In the genomic region with DNA sequence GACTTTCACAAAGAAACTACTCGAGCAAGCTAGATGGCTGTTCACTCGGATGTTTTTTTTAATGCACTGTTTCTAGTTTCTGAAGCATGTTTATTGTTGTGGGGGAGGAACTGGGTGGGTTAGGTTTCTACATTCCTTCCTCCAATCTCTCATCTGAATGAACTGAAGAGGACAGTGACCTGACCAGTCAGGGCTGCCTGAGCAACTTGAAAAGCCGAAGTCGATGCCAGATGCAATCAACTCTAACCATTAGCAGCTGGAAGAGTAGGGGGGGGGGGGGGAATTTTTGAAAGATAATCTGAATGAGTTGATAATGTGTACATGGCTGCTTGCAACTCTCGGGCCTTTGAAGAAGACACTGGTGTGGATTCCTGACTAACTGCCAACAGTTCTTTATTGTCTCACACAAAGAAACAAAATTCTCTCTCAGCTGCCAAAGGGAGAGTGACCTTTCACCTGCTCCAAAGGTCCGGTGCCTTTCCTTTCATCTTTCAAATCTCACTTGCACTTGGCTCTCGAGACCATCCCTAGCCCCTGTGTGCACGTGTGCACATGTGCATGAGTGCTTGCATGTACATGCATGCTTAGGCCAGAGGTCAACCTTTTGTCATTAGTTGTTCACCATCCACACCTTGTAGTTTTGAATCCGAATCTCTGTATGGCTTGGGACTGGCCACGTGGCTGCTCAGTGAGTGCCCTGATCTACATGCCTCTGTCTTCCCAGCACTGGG, we compare ENCODE assay signal across 14 mouse cellular contexts. TPM values are rescaled to one million over a fixed set of nuclear protein-coding genes. Genes with fewer than 3 reads are reported as not detected.
A peak's percentile ranks its signal among the peaks of the same experiment; 100 is the strongest.
DNase-seq lines count a peak whose midpoint lies in the region; ATAC-seq and TF ChIP-seq lines count a peak whose summit lies in the region.
"Had no signal": no experiment of that assay in that cellular context is flagged by ENCODE, and none has a peak within 500 bp of the region (broad histone marks: within the 10 kb centered on the region; RNA-seq: fewer than 3 reads in every experiment).

No protein-coding gene starts in this region.

- ATAC-seq in liver, embryonic 12.5 days: no peak
- ATAC-seq in kidney, embryonic 14.5 days (ENCODE audit: low FRiP score, low TSS enrichment): peak; percentile 90; the same call in 1 of the 2 replicates
- no peak for ATAC-seq in intestine, postnatal 0 days

- WGBS in liver, adult 2 months: 19% methylated on average over 10 of the region's 10 CpGs
- WGBS in liver, embryonic 12.5 days (ENCODE audit: insufficient replicate concordance): 60% methylated on average over 10 of the region's 10 CpGs
- 34% methylated on average over 10 of the region's 10 CpGs for WGBS in kidney, embryonic 14.5 days
- 68% methylated on average over 10 of the region's 10 CpGs for WGBS in intestine, postnatal 0 days

- peaks cover 19% of the 10 kb centered on the region for H3K4me1 ChIP-seq in liver, adult 2 months (ENCODE audit: control insufficient read depth, insufficient read depth, low read length)
- peaks cover 5% of the 10 kb centered on the region; the same call in 1 of the 2 replicates for H3K4me1 ChIP-seq in liver, embryonic 12.5 days
- H3K4me1 ChIP-seq in kidney, embryonic 14.5 days (ENCODE audit: control insufficient read depth, insufficient read depth, low read length): peaks cover 12% of the 10 kb centered on the region; the same call in 1 of the 2 replicates
- H3K4me1 ChIP-seq in intestine, postnatal 0 days (replicated peaks; ENCODE audit: control insufficient read depth, insufficient read depth, low read length): no peaks in the 10 kb centered on the region

- H3K9ac ChIP-seq in liver, adult 2 months (ENCODE audit: low read depth, low read length): no peak overlapping the region
- no peak overlapping the region for H3K9ac ChIP-seq in liver, embryonic 12.5 days
- no peak overlapping the region for H3K9ac ChIP-seq in kidney, embryonic 14.5 days (ENCODE audit: low read depth, low read length)
- no peak overlapping the region for H3K9ac ChIP-seq in intestine, postnatal 0 days (ENCODE audit: low read depth, low read length)
- H3K9ac ChIP-seq: limb, embryonic 15.5 days had no signal

- peak overlapping the region; percentile 58 for H3K27ac ChIP-seq in liver, adult 2 months (replicated peaks; ENCODE audit: insufficient read depth, low read depth, low read length)
- H3K27ac ChIP-seq in liver, embryonic 12.5 days: no peak overlapping the region
- H3K27ac ChIP-seq in kidney, embryonic 14.5 days (ENCODE audit: low read depth, low read length): peak overlapping the region; percentile 11; the same call in 1 of the 2 replicates
- H3K27ac ChIP-seq in intestine, postnatal 0 days (ENCODE audit: low read depth, low read length): no peak overlapping the region
- H3K27ac ChIP-seq: limb, embryonic 15.5 days had no signal

- TF ChIP-seq POLR2A in liver, adult 2 months (IDR thresholded peaks at IDR 0.05; ENCODE audit: extremely low read depth, insufficient read depth, low read length): no peak

- no peak overlapping the region for H3K4me3 ChIP-seq in liver, adult 2 months (ENCODE audit: insufficient read depth, low read depth, low read length)
- H3K4me3 ChIP-seq in liver, embryonic 12.5 days: no peak overlapping the region
- no peak overlapping the region for H3K4me3 ChIP-seq in kidney, embryonic 14.5 days (ENCODE audit: low read length)
- H3K4me3 ChIP-seq in intestine, postnatal 0 days (ENCODE audit: low read depth, low read length): no peak overlapping the region
- H3K4me3 ChIP-seq: erythroblast, embryonic 14.5 days; limb, embryonic 15.5 days had no signal

- no peaks in the 10 kb centered on the region for H3K9me3 ChIP-seq in liver, embryonic 12.5 days (replicated peaks)
- no peaks in the 10 kb centered on the region for H3K9me3 ChIP-seq in kidney, embryonic 14.5 days (ENCODE audit: control insufficient read depth, low read length)
- H3K9me3 ChIP-seq in intestine, postnatal 0 days (ENCODE audit: control insufficient read depth): no peaks in the 10 kb centered on the region
- H3K9me3 ChIP-seq: limb, embryonic 15.5 days had no signal

- peaks cover 14% of the 10 kb centered on the region; the same call in 1 of the 2 replicates for H3K79me2 ChIP-seq in liver, adult 2 months (ENCODE audit: control insufficient read depth, insufficient read depth, low read length)

- TF ChIP-seq CTCF in liver, adult 2 months (IDR thresholded peaks at IDR 0.05; ENCODE audit: low read depth, low read length): no peak
- TF ChIP-seq CTCF in intestine, postnatal 0 days (IDR thresholded peaks at IDR 0.05; ENCODE audit: low read depth): no peak

- no peaks in the 10 kb centered on the region for H3K36me3 ChIP-seq in liver, adult 2 months (ENCODE audit: control insufficient read depth, insufficient read depth, low read length)
- H3K36me3 ChIP-seq in liver, embryonic 12.5 days: no peaks in the 10 kb centered on the region
- no peaks in the 10 kb centered on the region for H3K36me3 ChIP-seq in kidney, embryonic 14.5 days (ENCODE audit: control insufficient read depth, insufficient read depth, low read length)
- H3K36me3 ChIP-seq in intestine, postnatal 0 days (ENCODE audit: control insufficient read depth, insufficient read depth): no peaks in the 10 kb centered on the region

- DNase-seq in embryo, embryonic 10 days (ENCODE audit: low spot score): peak; percentile 18
- DNase-seq in embryo, embryonic 11 days: no peak
- peak; percentile 96 for DNase-seq in liver, adult 2 months (ENCODE audit: extremely low read depth, low read depth, low spot score)
- DNase-seq in Muller cell, postnatal 12 days (ENCODE audit: inconsistent ontology term): peak; percentile 95
- DNase-seq in thymus, postnatal 4 days: no peak
- DNase-seq: adrenal gland, postnatal 14 days; cerebellum, postnatal 14 days; spleen, adult 18-20 months had no signal

- no peak overlapping the region for H3K4me2 ChIP-seq in liver, embryonic 12.5 days
- H3K4me2 ChIP-seq in kidney, embryonic 14.5 days (replicated peaks; ENCODE audit: low read depth, low read length): no peak overlapping the region
- H3K4me2 ChIP-seq in intestine, postnatal 0 days (replicated peaks; ENCODE audit: low read depth): no peak overlapping the region
- H3K4me2 ChIP-seq: limb, embryonic 15.5 days had no signal

- no peaks in the 10 kb centered on the region for H3K27me3 ChIP-seq in liver, adult 2 months (ENCODE audit: control insufficient read depth, insufficient read depth, low read length)
- no peaks in the 10 kb centered on the region for H3K27me3 ChIP-seq in liver, embryonic 12.5 days (replicated peaks)
- no peaks in the 10 kb centered on the region for H3K27me3 ChIP-seq in kidney, embryonic 14.5 days (ENCODE audit: control insufficient read depth, insufficient read depth, low read length)
- H3K27me3 ChIP-seq in intestine, postnatal 0 days (replicated peaks; ENCODE audit: control insufficient read depth, insufficient read depth, low read length): no peaks in the 10 kb centered on the region
- H3K27me3 ChIP-seq: limb, embryonic 15.5 days had no signal

RNA-seq across cellular contexts. Expression of a gene that starts 14.5 kb away (rescaled TPM):
- not detected in 2 replicates for total RNA-seq in liver, adult 2 months (2014; rRNA removed)
- 0.05 TPM in 1 of 2 replicates, not detected in the other for polyA plus RNA-seq in liver, adult 2 months (2012; rRNA removed)
- polyA plus RNA-seq in liver, embryonic 12.5 days (2016; fragmentation: Nextera tagmentation; extraction: Ambion mirVana): 4.0 and 4.5 TPM in 2 replicates
- polyA plus RNA-seq in kidney, embryonic 14.5 days (2014; fragmentation: Nextera tagmentation; extraction: Ambion mirVana): 7.7 and 12.5 TPM in 2 replicates
- 3.6 and 3.8 TPM in 2 replicates for polyA plus RNA-seq in intestine, postnatal 0 days (2015; fragmentation: Nextera tagmentation; extraction: Ambion mirVana)
- total RNA-seq: adrenal gland, postnatal 14 days; heart, postnatal 25 days had no signal
- polyA plus RNA-seq: erythroblast, embryonic 14.5 days had no signal

RNA-seq across cellular contexts. Expression of a gene that starts 43.8 kb away (rescaled TPM):
- 7.6 and 13.3 TPM in 2 replicates for total RNA-seq in liver, adult 2 months (2014; rRNA removed)
- 8.2 TPM in 2 replicates for polyA plus RNA-seq in liver, adult 2 months (2012; rRNA removed)
- 1.8 and 1.9 TPM in 2 replicates for polyA plus RNA-seq in liver, embryonic 12.5 days (2016; fragmentation: Nextera tagmentation; extraction: Ambion mirVana)
- 1.9 and 3.8 TPM in 2 replicates for polyA plus RNA-seq in kidney, embryonic 14.5 days (2014; fragmentation: Nextera tagmentation; extraction: Ambion mirVana)
- polyA plus RNA-seq in intestine, postnatal 0 days (2015; fragmentation: Nextera tagmentation; extraction: Ambion mirVana): 0.70 and 0.95 TPM in 2 replicates

Comparison
In these comparisons a context has a peak if more than half of its experiments do, and no peak if none do; other contexts are left out.
1. DNase-seq: peak in embryo, embryonic 10 days (single experiment), liver, adult 2 months (single experiment) and Muller cell, postnatal 12 days (single experiment); none in embryo, embryonic 11 days (single experiment) and thymus, postnatal 4 days (single experiment).
2. H3K27ac ChIP-seq: peak in liver, adult 2 months (single experiment) and kidney, embryonic 14.5 days (single experiment); none in liver, embryonic 12.5 days (single experiment) and intestine, postnatal 0 days (single experiment).